Mouse (Mus musculus): ENCODE data around the gene Dut. TPM values are rescaled to one million over a fixed set of nuclear protein-coding genes. Genes with fewer than 3 reads are reported as not detected.

Gene Dut
- polyA plus RNA-seq, 1 experiment from 2014 or later = 134 TPM

DNA sequence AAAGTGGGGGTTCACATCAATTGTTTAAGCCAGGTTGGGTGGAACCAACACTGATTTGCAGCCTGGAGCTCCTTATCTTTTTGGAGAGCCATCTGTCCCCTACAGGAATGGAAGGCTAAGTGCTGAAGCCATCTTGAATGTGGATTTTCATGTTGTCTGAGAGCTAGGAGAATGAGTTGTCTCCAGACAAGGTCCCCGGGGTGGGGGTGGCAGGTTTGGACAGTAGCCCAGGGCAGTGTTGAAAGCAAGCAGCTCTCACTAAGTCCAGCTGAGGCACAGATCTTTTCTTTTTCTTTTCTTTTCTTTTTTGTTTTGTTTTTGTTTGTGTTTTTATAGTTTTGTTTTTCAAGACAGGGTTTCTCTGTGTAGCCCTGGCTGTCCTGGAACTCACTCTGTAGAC is 44.1 kb downstream of the Dut start:
- no peak overlapping the region for H3K4me3 ChIP-seq (replicated peaks)
- no peaks in the 10 kb centered on the region for H3K36me3 ChIP-seq
- H3K9me3 ChIP-seq = no peaks in the 10 kb centered on the region
- H3K27me3 ChIP-seq (replicated peaks) = no peaks in the 10 kb centered on the region
- H3K4me2 ChIP-seq (replicated peaks) = no peak overlapping the region
- H3K4me1 ChIP-seq (replicated peaks) = no peaks in the 10 kb centered on the region
- ATAC-seq = no peak
- WGBS = 75% methylated on average over 1 of the region's 1 CpGs
- no peak overlapping the region for H3K9ac ChIP-seq
- H3K27ac ChIP-seq = no peak overlapping the region

DNA sequence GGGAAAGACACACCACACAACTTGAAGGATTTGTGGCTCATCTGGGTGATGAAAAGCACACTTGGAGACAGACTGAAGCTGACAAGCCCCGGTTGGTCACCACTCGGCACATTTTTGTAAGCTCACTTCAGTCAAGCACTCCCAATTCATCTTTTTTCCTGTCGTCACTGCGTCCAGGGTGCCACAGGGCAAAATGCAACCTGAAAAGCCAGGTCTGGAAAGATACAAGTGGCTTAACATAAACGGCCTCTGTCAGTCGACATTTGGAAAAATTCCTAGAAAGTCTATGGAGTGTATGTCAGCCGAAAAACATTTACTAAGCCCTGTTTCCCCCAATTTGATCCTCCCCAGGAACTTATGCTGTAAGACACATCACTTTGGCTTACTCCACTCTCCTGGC is 45.6 kb downstream of the Dut start:
- Histone ChIP-seq H3K4me3 (replicated peaks) (no peak overlapping the region), H3K4me2 (replicated peaks) (no peak overlapping the region), H3K36me3 (no peaks in the 10 kb centered on the region), H3K4me1 (replicated peaks) (no peaks in the 10 kb centered on the region), H3K27ac (no peak overlapping the region), H3K9me3 (no peaks in the 10 kb centered on the region), H3K27me3 (replicated peaks) (no peaks in the 10 kb centered on the region), H3K9ac (no peak overlapping the region)
- WGBS = 49% methylated on average over 7 of the region's 7 CpGs
- ATAC-seq = no peak

DNA sequence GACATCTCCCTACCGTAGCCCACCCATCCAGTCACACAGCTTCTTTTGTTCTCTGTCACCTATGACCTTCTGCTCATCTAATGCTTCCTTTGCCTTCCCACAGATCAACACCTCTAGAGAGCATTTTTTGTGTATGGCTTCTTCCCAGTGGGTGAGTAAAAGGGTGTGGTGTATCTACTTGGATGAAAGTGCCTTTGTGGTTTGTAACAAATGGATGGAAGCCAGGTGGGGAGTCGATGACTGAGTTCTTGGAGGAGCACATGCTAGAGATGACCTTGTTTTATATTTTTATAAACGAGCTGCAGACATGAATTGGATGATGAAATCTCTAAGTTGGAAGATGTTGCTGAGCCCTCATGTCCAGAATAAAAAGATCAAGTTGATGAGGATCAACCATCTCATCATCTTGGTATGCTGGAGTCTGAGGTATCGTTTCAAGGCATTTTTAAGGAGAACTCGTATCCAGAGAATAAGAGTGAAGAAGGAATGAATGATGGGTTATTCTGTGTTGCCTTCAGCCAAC is 47.0 kb downstream of the Dut start:
- H3K9ac ChIP-seq = no peak overlapping the region
- no peaks in the 10 kb centered on the region for H3K36me3 ChIP-seq
- H3K4me3 ChIP-seq (replicated peaks) = no peak overlapping the region
- 82% methylated on average over 5 of the region's 5 CpGs for WGBS
- H3K4me1 ChIP-seq (replicated peaks) = no peaks in the 10 kb centered on the region
- ATAC-seq = no peak
- H3K27me3 ChIP-seq (replicated peaks) = no peaks in the 10 kb centered on the region
- H3K9me3 ChIP-seq = no peaks in the 10 kb centered on the region
- H3K27ac ChIP-seq = no peak overlapping the region
- no peak overlapping the region for H3K4me2 ChIP-seq (replicated peaks)

DNA sequence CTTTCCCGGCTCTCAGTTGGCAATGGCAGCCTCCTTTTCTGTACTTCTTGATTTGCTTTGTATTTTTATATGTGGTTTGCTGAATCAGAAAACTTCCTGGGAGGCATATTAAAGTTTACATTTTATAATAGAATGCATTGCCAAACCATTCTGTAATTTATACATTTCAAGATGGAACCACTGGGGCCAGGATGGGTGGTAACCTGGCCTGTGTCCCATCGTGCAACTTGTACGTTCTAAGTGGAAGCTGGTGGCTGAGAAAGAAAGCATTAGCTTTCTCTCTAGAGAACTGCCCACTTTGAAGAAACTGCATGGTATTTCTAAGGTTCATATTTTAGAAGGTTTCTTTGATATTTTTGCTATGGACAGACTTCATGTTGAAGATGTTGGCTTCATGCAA is 48.5 kb downstream of the Dut start:
- Histone ChIP-seq H3K4me3 (replicated peaks) (no peak overlapping the region), H3K27me3 (replicated peaks) (no peaks in the 10 kb centered on the region), H3K9ac (no peak overlapping the region), H3K36me3 (no peaks in the 10 kb centered on the region), H3K27ac (no peak overlapping the region), H3K4me2 (replicated peaks) (no peak overlapping the region), H3K9me3 (no peaks in the 10 kb centered on the region), H3K4me1 (replicated peaks) (no peaks in the 10 kb centered on the region)
- no peak for ATAC-seq
- WGBS = 64% methylated on average over 3 of the region's 3 CpGs

- 87% methylated on average over 1 of the region's 1 CpGs for WGBS
- no peak overlapping the region for H3K27ac ChIP-seq
Observed at GRCm38 (mm10) chr2:125298841-125299240, 51.9 kb downstream of the Dut start.

GRCm38 (mm10) chr2:125301877-125302624 is 55.1 kb downstream of the Dut start:
- Histone ChIP-seq H3K27ac (no peak overlapping the region), H3K4me2 (replicated peaks) (no peak overlapping the region), H3K9ac (no peak overlapping the region), H3K27me3 (replicated peaks) (no peaks in the 10 kb centered on the region), H3K9me3 (no peaks in the 10 kb centered on the region), H3K4me3 (replicated peaks) (no peak overlapping the region), H3K4me1 (replicated peaks) (no peaks in the 10 kb centered on the region), H3K36me3 (0 out of 2 replicates have a peak, but pooled peaks cover 3% of the 10 kb centered on the region)
- no peak for ATAC-seq
- WGBS = 68% methylated on average over 9 of the region's 9 CpGs

More at GRCm38 (mm10) chr2:125298841-125299240, 51.9 kb downstream of the Dut start:
- Histone ChIP-seq H3K4me3 (replicated peaks) (no peak overlapping the region), H3K4me2 (replicated peaks) (no peak overlapping the region), H3K9ac (no peak overlapping the region), H3K27me3 (replicated peaks) (no peaks in the 10 kb centered on the region), H3K36me3 (0 out of 2 replicates have a peak, but pooled peaks cover 3% of the 10 kb centered on the region), H3K4me1 (replicated peaks) (no peaks in the 10 kb centered on the region), H3K9me3 (no peaks in the 10 kb centered on the region)
- no peak for ATAC-seq

- H3K9me3 ChIP-seq = no peaks in the 10 kb centered on the region
- H3K36me3 ChIP-seq = 0 out of 2 replicates have a peak, but pooled peaks cover 3% of the 10 kb centered on the region
- no peak overlapping the region for H3K4me3 ChIP-seq (replicated peaks)
- H3K4me2 ChIP-seq (replicated peaks) = no peak overlapping the region
- 74% methylated on average over 8 of the region's 8 CpGs for WGBS
- no peaks in the 10 kb centered on the region for H3K4me1 ChIP-seq (replicated peaks)
- no peak overlapping the region for H3K9ac ChIP-seq
- H3K27ac ChIP-seq = no peak overlapping the region
- H3K27me3 ChIP-seq (replicated peaks) = no peaks in the 10 kb centered on the region
- ATAC-seq = no peak
Observed at GRCm38 (mm10) chr2:125302625-125302924, 55.6 kb downstream of the Dut start.

DNA sequence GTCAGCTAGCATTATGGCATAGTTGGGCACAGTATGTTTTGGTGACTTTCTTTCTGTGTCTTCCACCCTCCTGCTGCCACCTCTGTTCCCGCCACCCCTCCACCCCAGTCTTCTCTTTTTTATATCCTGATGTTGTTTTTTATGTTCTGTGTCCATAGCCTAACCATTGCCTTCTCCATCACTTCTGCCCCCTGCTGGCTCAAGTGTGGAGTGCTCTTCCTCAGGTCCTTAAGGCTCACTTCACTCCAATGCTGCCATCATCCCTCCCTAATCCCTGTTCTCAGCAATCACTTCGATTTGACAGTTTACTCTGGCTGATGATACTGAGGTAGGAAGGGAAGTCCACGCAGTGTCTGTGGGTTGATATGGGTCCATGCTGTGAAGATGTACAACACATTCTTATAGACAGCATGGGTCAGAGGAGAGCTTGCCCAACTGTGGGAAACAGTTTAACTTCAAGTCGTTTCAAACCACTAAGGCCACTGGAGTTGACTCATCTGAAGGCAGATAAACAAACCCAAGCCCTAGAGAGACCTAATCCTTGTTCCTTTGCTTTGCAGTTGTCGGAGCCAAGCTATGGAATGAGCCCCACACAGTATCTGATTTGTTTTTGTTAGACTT is 56.9 kb downstream of the Dut start:
- Histone ChIP-seq H3K27me3 (replicated peaks) (no peaks in the 10 kb centered on the region), H3K27ac (no peak overlapping the region), H3K9ac (no peak overlapping the region), H3K4me3 (replicated peaks) (no peak overlapping the region), H3K4me2 (replicated peaks) (no peak overlapping the region), H3K9me3 (no peaks in the 10 kb centered on the region), H3K36me3 (peaks cover 5% of the 10 kb centered on the region; the same call in 1 of the 2 replicates), H3K4me1 (replicated peaks) (no peaks in the 10 kb centered on the region)
- ATAC-seq = no peak
- 73% methylated on average over 5 of the region's 5 CpGs for WGBS

DNA sequence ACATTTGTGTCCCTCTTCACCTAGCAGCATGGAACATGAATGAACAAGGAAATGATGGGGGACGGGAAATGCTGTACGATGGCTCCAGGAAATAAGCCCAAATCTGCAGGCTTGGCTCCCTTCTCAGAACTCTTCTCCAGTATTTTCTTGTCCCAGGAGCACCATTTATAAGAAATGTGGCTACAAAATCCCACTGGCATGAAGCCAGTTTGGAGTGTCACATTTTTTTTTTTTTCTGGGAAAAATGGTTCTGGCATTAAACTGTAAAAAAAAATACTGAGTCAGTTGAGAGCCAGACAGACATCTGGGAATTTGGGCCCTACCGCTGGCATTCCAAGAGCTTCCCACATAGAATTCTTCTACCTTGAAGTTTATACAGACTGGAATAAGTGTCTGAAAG is 57.8 kb downstream of the Dut start:
- H3K36me3 ChIP-seq = peaks cover 12% of the 10 kb centered on the region
- no peaks in the 10 kb centered on the region for H3K27me3 ChIP-seq (replicated peaks)
- no peaks in the 10 kb centered on the region for H3K4me1 ChIP-seq (replicated peaks)
- no peak for ATAC-seq
- no peak overlapping the region for H3K4me2 ChIP-seq (replicated peaks)
- 84% methylated on average over 3 of the region's 3 CpGs for WGBS
- H3K4me3 ChIP-seq (replicated peaks) = no peak overlapping the region
- H3K9me3 ChIP-seq = no peaks in the 10 kb centered on the region
- no peak overlapping the region for H3K9ac ChIP-seq
- no peak overlapping the region for H3K27ac ChIP-seq

DNA sequence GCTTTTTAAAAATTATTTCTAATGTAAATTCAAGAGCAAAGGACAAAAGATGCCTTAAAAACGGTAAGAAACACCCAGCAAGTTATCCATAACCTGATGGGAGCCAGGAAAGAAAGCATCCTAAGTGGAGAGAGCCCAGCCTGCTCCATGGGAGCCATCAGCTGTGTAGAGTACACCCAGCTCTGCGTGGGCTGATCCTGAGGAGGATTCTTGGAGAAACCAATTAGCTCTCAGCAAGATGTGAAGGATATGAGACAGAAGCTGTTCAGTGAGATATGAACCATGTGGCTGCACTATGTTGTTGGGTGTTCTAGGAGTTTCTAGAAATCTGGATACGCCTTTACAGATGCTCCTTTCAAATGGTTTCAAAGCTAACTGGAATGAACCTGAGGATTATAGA is 58.7 kb downstream of the Dut start:
- Histone ChIP-seq H3K9me3 (no peaks in the 10 kb centered on the region), H3K9ac (no peak overlapping the region), H3K27ac (no peak overlapping the region), H3K4me2 (replicated peaks) (no peak overlapping the region), H3K4me1 (replicated peaks) (no peaks in the 10 kb centered on the region), H3K36me3 (peaks cover 12% of the 10 kb centered on the region), H3K27me3 (replicated peaks) (no peaks in the 10 kb centered on the region), H3K4me3 (replicated peaks) (no peak overlapping the region)
- ATAC-seq = no peak
- WGBS = 90% methylated on average over 3 of the region's 3 CpGs

Other genes starting within 250 kb of the Dut start
- 1.4 and 2.1 TPM in 2 replicates for gene Slc24a5, start 179.1 kb upstream of the Dut start, polyA plus RNA-seq (2015; fragmentation: Nextera tagmentation; extraction: Ambion mirVana)
- gene Myef2, start 123.5 kb upstream of the Dut start, polyA plus RNA-seq (2015; fragmentation: Nextera tagmentation; extraction: Ambion mirVana) = 64.1 and 77.4 TPM in 2 replicates
- 0.21 TPM in 1 of 2 replicates, not detected in the other for gene Ctxn2, start 110.5 kb upstream of the Dut start, polyA plus RNA-seq (2015; fragmentation: Nextera tagmentation; extraction: Ambion mirVana)
- not detected in 2 replicates for gene Slc12a1, start 94.7 kb upstream of the Dut start, polyA plus RNA-seq (2015; fragmentation: Nextera tagmentation; extraction: Ambion mirVana)

All from intestine, embryonic 15.5 days (tissue).